Mouse (Mus musculus) layer of hippocampus, postnatal 14 days (tissue): ENCODE results near the gene Mgrn1. TPM values are rescaled to one million over a fixed set of nuclear protein-coding genes. Genes with fewer than 3 reads are reported as not detected.

Source experiments
- DNase-seq, 2 experiments: peaks; one replicate each; pipeline ENCODE4 v3.0.0; 2021 to 2022; ENCODE audit warnings: low spot score in 2 of 2, mixed read lengths in 1 of 2
- long read RNA-seq, 2 experiments: library from polyadenylated mRNA; stranded (forward); transcript quantifications; one replicate each; pipeline ENCODE4 v2.0.0; 2021
- total RNA-seq, 2 experiments: library from RNA; stranded (reverse); gene quantifications; 2 replicates each; pipeline ENCODE4 v1.2.3; 2021

Mgrn1 gene
- total RNA-seq = 100 to 1,000 TPM; 190 to 194 TPM
- long read RNA-seq, experiment 1, transcript Mgrn1-202 (17 exons, 3,138 nt) = major isoform, 75 of 163 reads
- long read RNA-seq, experiment 1, transcript Mgrn1-201 (16 exons, 3,095 nt) = minor isoform, 24 of 163 reads
- long read RNA-seq, experiment 1, transcript Mgrn1-203 (17 exons, 2,250 nt) = minor isoform, 6 of 163 reads
- long read RNA-seq, experiment 1, partial matches to known transcripts = 13 of 163 reads
- long read RNA-seq, experiment 1, other reads (novel, unspliced or antisense) = 44 of 163 reads
- long read RNA-seq, experiment 2, transcript Mgrn1-201 (16 exons, 3,095 nt) = minor isoform, 34 of 182 reads
- long read RNA-seq, experiment 2, transcript Mgrn1-203 (17 exons, 2,250 nt) = minor isoform, 11 of 182 reads
- long read RNA-seq, experiment 2, transcript Mgrn1-202 (17 exons, 3,138 nt) = major isoform, 76 of 182 reads
- long read RNA-seq, experiment 2, partial matches to known transcripts = 18 of 182 reads
- long read RNA-seq, experiment 2, other reads (novel, unspliced or antisense) = 42 of 182 reads

DNA sequence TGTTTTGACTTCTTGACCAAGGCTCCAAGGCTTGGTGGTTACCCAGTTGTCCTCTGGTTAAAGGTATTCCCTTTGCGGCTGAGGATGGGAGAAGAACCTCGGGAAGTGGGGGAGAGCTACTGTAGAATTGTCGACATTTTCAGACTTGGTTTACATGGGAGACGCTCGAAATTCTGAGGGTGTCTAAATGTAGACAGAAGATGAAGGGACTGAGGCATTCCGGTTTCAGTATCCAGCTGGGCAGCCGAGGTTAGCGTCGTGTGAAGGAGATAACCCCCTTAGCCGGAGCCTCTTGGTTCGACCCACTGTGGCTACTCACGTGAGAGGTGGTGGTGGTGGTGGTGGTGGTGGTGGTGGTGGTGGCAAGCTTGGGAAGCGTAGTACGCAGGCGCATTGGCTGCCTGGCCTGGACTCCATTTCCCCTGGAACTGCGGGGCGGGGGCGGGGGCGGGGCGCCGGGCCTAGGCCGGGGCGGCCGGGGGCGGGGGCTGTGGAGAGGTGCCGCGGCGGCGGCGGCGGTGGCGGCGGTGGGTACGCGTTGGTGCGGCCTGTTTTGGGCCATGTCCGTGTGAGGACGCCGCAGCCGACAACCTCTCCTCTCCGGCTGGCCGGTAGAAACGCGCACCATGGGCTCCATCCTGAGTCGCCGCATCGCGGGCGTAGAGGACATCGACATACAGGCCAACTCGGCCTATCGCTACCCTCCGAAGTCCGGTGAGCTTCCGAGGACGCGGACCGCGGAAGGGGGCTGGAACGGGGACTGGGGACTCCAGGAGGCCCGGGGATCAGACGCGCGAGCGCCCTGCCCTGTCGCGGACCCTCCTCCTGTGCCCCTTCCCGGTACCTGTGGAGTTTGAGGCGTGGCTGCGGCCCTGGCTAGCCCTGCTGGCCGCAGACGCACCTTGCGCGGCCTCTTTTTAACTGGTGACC, at the start of gene Mgrn1:
Gene Mgrn1, plus strand, starts transcription at position 490 of the 930 bp plus-strand sequence.
- peak; percentile 83 to 91 for DNase-seq

DNA sequence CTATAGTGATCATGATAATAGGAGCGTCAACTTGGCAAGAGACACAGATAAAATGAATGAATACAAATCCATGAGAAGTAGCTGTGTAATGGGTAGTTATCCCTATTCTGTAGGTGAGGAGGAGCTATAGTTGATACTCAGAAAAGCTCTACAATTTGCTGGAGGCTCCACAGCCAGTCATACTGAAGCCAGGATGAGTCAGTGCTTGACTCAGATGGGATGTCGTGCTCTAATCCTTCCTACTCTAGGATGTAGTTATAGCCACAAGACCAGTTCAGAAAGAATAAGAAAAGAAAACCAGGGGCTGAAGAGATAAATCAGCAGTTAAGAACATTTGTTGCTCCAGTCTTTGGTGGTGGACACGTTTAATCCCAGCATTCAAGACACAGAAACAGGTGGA, 48.4 kb upstream of the Mgrn1 start:
- no peak for DNase-seq

DNA sequence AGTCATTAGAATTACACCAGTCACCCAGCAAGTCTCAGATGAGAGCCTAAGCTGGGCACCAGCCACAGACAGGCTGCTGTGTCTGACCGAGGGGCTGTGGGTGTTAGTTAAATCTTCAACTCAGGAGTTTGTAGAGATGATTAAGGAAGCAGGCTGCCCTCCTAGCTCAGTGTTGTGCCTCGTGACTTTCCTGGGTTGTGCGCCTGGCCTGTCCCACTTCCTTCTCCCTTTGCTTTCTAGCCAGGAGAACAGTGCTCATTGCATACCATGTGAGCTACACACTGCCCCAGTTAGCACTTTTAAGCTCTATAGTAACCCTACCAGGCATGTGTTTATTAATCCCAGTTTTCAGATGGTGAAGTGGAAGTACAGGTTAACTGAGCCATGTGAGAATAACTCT, 46.5 kb upstream of the Mgrn1 start:
- DNase-seq = no peak

DNA sequence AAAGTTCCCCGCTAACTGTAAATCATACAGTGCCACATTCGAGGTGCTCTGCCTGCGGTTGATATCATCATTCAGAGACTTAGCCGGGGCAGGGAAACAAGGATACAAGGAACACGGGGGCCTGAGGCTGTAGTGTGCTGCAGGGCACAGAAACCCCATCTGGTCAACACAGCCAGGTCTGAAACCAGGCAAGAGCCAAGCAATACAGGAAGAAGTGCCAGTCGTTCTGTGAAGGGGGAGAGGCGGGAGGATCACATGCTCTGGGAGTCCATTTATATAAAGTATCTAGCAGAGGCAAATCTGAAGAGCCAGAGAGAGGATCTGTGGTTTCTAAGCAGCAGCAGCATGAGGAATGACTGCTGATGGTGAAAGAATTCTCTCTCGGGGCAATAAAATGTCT, 45.8 kb upstream of the Mgrn1 start:
- DNase-seq = no peak

GRCm38 (mm10) chr16:4847041-4847440, 39.0 kb upstream of the Mgrn1 start:
- no peak for DNase-seq

DNA sequence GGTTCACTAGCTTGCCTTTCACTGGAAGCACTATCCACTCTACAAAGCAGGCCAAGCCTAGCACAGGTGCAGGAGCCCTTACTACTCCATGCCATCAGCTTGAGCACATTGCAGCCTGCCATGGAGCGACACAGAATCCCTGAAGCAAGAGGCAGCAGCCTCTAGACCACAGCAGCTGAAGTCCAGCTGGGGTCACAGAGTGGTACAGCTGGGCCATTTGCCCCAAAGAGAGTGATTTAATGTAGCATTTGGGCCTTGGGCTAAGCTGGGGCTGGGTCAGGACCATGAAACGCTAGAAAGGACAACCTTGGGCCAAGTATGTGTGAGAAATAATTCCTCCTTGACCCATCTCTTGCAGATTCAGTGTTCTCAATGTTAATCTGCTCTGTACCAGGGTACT, 38.0 kb upstream of the Mgrn1 start:
- no peak for DNase-seq

DNA sequence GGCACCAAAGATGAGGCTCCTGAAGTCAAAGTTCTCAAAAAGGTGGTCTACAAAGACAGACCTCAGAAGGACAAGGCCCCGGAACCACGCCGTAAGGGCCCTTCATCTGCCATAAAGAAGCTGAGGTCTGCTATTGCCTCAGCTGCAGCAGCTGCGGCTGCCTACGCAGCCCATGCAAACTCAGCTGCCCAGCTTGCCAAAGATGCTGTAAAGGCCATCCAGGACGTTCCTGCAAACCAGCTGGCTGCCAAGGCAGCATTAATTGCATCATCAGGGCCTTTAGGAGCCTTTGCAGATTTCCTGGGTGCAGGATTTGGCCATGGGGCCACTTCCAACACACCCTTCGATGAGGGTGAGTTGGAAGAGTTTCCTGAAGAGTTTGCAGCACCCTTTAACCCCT, 35.7 kb upstream of the Mgrn1 start:
- DNase-seq = no peak

DNA sequence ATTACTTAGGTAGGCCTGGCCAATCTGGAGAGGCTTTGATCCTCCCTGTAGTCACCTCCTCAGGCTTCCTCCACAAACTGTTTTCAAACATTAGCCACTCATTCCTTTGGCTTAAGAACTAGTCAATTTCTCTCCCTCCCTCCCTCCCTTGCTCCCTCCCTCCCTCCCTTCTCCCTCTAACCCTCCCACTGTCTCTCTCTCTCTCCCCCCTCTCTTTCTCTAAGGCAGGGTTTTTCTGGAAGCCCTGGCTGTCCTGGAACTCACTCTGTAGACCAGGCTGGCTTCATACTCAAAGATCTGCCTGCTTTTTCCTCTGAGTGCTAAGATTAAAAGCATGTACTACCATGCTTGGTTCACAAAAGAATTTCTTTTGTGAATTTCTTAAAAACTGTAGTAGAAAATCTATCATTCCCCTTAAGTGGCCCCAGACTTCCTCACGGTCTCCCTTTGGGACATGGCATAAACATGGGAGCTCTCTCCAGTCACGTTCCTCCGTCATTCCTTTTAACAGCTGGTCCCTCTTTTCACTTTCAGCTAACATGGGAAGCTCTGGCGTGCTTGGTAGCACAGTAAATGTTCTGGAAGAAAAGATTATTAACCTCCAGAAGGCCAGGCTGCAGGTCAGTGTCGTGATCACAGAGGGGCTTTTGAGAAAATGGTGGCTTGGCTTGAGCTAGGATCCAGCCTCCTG, 35.0 kb upstream of the Mgrn1 start:
- no peak for DNase-seq

- DNase-seq = no peak
These were observed 30.9 kb upstream of the Mgrn1 start for GRCm38 (mm10) chr16:4855046-4855650.

DNA sequence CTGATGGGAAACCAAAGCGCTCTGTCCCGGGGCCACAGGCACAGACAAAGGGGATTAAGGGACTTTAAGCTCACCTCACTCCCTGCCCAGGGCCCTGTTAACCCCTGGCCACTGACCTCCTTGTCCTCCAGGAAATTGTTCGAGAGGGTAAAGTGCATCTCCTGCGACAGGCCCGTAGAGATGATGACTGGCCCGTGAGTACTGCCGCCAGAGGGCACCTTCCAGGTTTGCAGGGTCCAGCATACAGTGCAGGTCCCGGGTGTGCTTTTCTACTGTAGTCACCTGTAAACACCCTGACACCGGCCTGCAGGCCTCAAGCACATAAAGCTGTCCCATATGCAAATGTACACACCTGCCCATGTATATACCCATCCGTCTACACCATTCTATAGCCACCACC, 24.7 kb upstream of the Mgrn1 start:
- no peak for DNase-seq

GRCm38 (mm10) chr16:4862863-4863483, 23.1 kb upstream of the Mgrn1 start:
- DNase-seq = peak in 1 of 2 experiments; percentile 72

DNA sequence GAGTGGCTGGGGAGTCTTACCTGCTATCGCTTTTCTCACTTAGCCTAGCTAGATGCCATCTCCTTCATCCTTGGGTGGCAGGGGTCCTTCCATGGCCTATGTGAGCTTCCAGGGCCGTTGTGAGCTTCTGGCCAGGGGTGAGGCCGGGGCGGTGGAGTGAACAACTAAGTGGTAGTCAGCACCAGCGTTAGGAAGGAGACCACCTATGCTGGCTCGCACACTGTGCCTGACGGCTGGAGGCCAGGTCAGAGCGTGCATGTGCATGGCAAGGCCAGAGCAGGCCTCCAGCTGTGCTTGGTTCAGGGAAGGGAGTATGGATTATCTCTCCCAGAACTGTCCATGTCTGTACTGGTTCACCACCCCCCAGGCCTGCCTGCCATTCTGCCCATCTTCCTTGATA, 22.3 kb upstream of the Mgrn1 start:
- DNase-seq = no peak

DNA sequence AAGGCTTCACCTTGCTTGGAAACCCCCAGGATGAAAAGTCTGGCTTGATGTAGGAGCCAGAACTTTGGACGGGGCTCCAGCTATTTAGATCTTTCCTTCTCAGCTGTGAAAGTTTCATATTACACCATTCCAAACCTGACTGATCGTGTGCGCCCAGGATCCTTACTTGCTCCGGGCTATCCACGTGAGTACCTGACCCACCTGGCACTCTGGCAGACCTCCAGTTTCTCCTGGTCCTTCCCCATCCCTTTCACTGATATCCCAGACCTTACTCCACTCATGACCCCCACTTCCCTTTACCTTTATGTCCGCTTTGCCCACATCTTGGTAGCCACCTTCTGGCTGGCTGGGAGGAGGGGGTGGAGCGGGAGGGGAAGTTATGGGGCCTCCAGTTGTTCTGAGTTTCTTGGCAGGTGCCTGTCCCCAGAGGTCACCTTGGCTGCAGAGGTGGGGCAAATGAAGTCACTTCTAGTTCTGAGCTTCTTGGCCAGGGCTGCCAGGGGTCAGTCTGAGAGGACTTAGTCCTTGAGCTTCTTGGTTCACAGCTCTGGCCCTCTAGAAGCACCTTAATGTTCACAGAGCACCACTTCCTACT, 19.9 kb upstream of the Mgrn1 start:
- DNase-seq = no peak

DNA sequence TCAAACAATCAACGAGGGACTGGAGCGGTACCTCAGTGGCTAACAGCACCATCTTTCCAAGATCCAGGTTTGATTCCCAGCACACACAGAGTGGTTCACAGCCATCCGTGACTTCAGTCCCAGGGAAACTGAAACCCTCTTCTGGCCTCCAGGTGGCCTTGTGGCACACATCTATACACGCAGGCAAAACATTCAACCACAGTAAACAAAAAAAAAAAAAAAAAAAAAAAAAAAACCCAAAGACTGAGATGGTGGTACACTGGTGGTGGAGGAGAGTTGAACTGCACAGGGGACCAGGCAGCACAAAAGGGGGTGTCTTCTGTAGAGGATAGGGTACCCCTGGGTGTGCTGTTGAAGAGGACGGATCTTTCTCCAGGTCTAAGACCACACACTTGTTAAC, 15.6 kb upstream of the Mgrn1 start:
- no peak for DNase-seq

GRCm38 (mm10) chr16:4871926-4872325, 14.1 kb upstream of the Mgrn1 start:
- DNase-seq = no peak

- DNase-seq = no peak
These were observed 10.6 kb upstream of the Mgrn1 start for GRCm38 (mm10) chr16:4875198-4876032.

DNA sequence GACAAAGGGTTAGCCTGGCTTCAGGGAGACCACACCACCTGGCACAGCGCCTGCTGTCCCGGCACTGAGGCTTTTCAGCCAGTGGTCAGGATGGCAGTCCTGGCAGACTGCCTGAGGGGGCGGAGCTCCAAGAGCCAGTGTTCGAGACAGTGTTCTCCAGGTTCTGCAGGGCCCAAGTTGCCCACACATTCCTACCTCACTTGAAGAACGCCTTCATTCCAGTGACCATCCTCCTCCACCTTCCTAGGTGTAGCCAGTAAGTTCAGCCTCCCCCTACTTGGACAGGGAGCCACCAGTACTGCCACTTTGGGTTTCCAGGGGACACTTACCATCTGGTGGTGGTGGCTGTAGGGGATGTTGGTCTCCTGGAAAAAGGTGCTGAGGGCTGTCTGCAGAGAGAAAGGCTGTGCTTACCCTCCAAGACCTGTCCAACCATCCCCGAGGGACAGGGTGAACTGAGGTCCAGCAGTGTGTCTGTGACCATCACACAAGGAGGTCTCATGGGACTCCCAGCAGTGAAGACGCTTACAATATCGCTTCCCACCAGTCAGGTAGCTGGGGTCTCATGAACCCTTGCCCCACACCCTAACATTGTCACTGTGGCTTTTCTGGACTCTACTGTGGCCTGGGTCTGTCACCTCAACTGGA, 9.9 kb upstream of the Mgrn1 start:
- DNase-seq = peak; percentile 50 to 59

DNA sequence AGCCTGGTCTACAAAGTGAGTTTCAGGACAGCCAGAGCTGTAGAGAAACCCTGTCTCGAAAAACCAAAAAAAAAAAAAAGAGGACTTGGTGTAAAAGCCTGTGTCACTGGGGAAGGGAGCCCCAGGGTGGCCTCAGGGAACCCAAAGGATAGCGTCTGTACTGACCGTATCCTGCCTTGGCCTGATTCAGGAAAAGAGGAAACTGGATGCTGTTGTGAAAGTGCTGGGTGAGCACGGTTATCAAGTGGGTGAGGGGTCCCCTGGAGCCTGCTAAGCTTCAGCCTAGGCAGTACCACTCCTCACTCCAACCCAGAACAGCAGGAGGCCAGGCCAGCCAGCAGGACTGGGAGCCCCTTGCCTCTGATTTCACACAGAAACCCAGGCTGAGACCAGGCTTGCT, 8.9 kb upstream of the Mgrn1 start:
- DNase-seq = no peak

DNA sequence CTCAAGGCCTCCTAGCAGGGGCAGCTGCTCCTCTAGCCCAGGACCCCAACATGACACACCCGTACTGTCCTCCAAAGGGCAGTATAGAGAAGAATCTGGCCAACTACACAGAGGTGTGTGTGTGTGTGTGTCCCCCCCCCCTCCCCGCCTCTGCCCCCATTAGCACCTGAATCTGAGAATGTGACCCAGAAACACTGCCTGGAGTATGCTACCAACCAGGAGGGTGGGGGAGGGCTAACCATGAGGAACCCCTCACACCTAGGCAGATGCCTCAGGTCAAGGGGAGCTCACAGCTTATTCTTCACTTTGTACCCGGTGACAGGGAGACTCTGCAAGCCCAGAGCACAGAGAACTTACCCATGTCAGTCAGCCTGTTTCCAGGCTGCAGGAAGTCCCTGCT, 8.3 kb upstream of the Mgrn1 start:
- DNase-seq = no peak
